Mouse (Mus musculus) intestine, embryonic 16.5 days (tissue): ENCODE measurements around the gene Kirrel3. TPM values are rescaled to one million over a fixed set of nuclear protein-coding genes. Genes with fewer than 3 reads are reported as not detected.

Experiments used
- ATAC-seq: fragments of 200-750 bp; cut with Nextera tagmentation; 2 replicates; pipeline ENCODE4 v1.8.0; 2017; ENCODE audit warnings: moderate TSS enrichment, moderate library complexity
- H3K27ac ChIP-seq: fragments of 300-500 bp; sonication (generic); 2 replicates; pipeline ENCODE4 v1.5.1; 2014; ENCODE audit warnings: mild to moderate bottlenecking, low read length
- H3K27me3 ChIP-seq: fragments of 300-500 bp; sonication (generic); replicated peaks from 2 replicates; pipeline ENCODE4 v1.6.1; 2014; ENCODE audit warnings: low read length, control low read depth, mixed read lengths; ENCODE audit not compliant: control insufficient read depth, insufficient read depth
- H3K36me3 ChIP-seq: fragments of 300-500 bp; sonication (generic); 2 replicates; pipeline ENCODE4 v1.6.1; 2014; ENCODE audit warnings: low read length, control low read depth; ENCODE audit not compliant: control insufficient read depth, insufficient read depth
- H3K4me1 ChIP-seq: fragments of 300-500 bp; sonication (generic); 2 replicates; pipeline ENCODE4 v1.6.1; 2014; ENCODE audit warnings: low read length, control low read depth, mixed read lengths; ENCODE audit not compliant: control insufficient read depth, insufficient read depth
- H3K4me2 ChIP-seq: fragments of 300-500 bp; sonication (generic); 2 replicates; pipeline ENCODE4 v1.6.1; 2014; ENCODE audit warnings: low read depth, low read length, control low read depth
- H3K4me3 ChIP-seq: fragments of 300-500 bp; sonication (generic); 2 replicates; pipeline ENCODE4 v1.5.1; 2014; ENCODE audit warnings: mild to moderate bottlenecking, low read length
- H3K9ac ChIP-seq: fragments of 300-500 bp; sonication (generic); 2 replicates; pipeline ENCODE4 v1.6.1; 2014; ENCODE audit warnings: low read depth, low read length
- H3K9me3 ChIP-seq: fragments of 300-500 bp; sonication (generic); 2 replicates; pipeline ENCODE4 v1.6.1; 2016; ENCODE audit warnings: low read length, control low read depth; ENCODE audit not compliant: control insufficient read depth
- WGBS: fragments of 180-500 bp; shearing (Covaris S2); extraction: QIAGEN DNeasy Blood & Tissue Kit; methylation state at CpG from one replicate; pipeline ENCODE4 v1.1.7; 2014; 5-methylcytosine and 5-hydroxymethylcytosine counted together
- polyA plus RNA-seq: library from polyadenylated mRNA; unstranded; fragments of >200 nt; fragmentation: Nextera tagmentation; extraction: Ambion mirVana; gene quantifications from 2 replicates; pipeline ENCODE4 v1.2.1, GENCODE M21; 2015

Kirrel3 gene
- polyA plus RNA-seq, 1 experiment from 2014 or later, result 1.7 TPM

DNA sequence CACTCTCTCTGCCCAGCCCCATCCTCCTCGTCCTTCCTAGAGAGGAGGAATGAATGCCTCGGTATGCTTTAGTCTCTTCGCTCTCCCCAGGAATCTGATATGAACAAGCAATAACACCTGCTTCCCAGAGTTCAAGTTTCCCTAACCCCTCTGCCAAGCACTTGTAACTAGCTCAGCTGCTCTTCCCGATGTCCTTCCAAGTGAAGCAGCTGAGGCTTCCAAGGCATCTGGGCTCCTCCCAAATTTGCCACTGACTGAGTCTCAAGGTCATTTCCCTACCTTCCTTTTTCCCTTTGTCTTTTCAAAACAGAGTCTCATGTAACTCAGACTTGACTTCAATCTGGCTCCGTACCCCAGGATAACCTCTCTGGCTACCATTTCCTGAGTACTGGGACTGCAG lies 555.8 kb downstream of the Kirrel3 start:
- Histone ChIP-seq H3K36me3 (peaks cover 2% of the 10 kb centered on the region; the same call in 1 of the 2 replicates), H3K9me3 (0 out of 2 replicates have a peak, but pooled peaks cover 5% of the 10 kb centered on the region), H3K4me2 (no peak overlapping the region), H3K4me3 (no peak overlapping the region), H3K9ac (no peak overlapping the region), H3K27ac (no peak overlapping the region), H3K27me3 (no peaks in the 10 kb centered on the region), H3K4me1 (peaks cover 27% of the 10 kb centered on the region)
- WGBS, result 71% methylated on average over 5 of the region's 5 CpGs
- no peak for ATAC-seq

DNA sequence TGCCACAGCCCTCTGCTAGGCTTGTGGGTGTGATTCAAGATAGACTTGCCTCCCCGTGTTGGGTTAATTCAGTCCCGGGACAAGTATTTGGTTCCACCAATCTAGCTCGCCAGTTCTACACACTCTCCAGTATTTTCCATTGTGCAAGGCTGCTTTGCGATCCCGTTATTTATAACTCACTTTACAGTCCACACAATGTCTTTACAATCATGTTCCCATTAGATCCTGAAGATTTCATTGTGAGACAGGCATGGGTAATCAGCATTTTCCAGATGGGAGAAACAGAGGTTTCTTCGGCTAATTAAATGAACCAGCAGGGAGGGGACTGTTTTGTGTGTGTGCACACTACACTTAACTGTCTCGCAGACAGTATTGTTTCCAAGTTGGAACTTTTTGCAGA lies 557.9 kb downstream of the Kirrel3 start:
- H3K9me3 ChIP-seq, result no peaks in the 10 kb centered on the region
- H3K9ac ChIP-seq, result no peak overlapping the region
- 0 out of 2 replicates have a peak overlapping the region, but pooled peaks have one; percentile 0 for H3K27ac ChIP-seq
- peaks cover 11% of the 10 kb centered on the region for H3K36me3 ChIP-seq
- H3K4me2 ChIP-seq, result no peak overlapping the region
- no peak for ATAC-seq
- WGBS, result 73% methylated on average over 7 of the region's 7 CpGs
- no peaks in the 10 kb centered on the region for H3K27me3 ChIP-seq
- no peak overlapping the region for H3K4me3 ChIP-seq
- H3K4me1 ChIP-seq, result peaks cover 28% of the 10 kb centered on the region

DNA sequence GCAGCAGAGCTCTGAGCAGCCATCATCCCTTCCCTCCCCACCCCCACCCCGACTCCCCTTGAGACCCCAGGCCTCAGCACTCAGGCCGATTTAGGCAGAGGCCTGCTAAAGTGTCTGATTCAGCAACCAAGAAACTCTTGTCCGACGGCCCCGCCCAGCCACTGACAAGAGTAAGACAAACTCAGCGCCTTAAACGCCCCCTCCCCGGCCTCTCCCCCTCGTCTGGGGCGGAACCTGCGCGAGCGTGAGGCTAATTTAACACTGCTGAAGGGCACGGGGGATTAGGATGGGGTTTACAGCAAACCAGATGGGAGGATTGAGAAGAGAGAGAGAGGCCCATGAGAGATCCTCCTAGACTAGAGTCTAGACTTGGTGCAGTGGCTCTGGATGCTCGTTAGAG lies 558.8 kb downstream of the Kirrel3 start:
- H3K36me3 ChIP-seq, result peaks cover 11% of the 10 kb centered on the region
- H3K27me3 ChIP-seq, result no peaks in the 10 kb centered on the region
- peaks cover 25% of the 10 kb centered on the region for H3K4me1 ChIP-seq
- no peak overlapping the region for H3K4me3 ChIP-seq
- no peak overlapping the region for H3K4me2 ChIP-seq
- H3K9me3 ChIP-seq, result no peaks in the 10 kb centered on the region
- H3K27ac ChIP-seq, result peak overlapping the region; percentile 78
- WGBS, result 16% methylated on average over 15 of the region's 15 CpGs
- H3K9ac ChIP-seq, result no peak overlapping the region
- no peak for ATAC-seq

DNA sequence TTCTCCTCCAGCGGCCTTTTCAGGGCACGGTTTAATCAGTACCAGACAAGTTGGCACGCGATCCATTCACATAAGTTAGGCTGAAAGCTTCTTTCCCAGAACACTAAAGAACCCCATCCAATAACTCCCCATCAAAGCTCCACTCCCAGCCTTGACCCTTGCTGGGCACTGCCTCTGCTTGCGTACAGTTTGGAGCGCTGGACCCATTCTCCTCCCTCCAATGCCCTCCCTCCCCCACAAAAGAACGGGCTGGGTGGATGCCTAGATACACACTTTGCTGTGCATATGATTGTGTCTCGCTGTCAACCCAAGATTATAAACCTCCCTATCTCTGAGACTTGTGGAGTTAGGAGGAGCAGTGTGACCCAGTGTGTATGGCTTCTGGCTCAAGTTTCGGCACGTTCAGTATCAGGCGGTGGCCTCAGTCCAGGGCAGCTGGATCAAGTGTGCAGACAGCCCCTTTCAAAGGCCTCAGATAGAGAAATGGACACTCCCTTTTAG lies 559.4 kb downstream of the Kirrel3 start:
- peaks cover 11% of the 10 kb centered on the region for H3K36me3 ChIP-seq
- H3K9ac ChIP-seq, result no peak overlapping the region
- H3K27ac ChIP-seq, result peak overlapping the region; percentile 78
- H3K27me3 ChIP-seq, result no peaks in the 10 kb centered on the region
- WGBS, result 65% methylated on average over 11 of the region's 11 CpGs
- ATAC-seq, result peak; percentile 29
- peaks cover 23% of the 10 kb centered on the region for H3K4me1 ChIP-seq
- H3K9me3 ChIP-seq, result no peaks in the 10 kb centered on the region
- no peak overlapping the region for H3K4me2 ChIP-seq
- no peak overlapping the region for H3K4me3 ChIP-seq

DNA sequence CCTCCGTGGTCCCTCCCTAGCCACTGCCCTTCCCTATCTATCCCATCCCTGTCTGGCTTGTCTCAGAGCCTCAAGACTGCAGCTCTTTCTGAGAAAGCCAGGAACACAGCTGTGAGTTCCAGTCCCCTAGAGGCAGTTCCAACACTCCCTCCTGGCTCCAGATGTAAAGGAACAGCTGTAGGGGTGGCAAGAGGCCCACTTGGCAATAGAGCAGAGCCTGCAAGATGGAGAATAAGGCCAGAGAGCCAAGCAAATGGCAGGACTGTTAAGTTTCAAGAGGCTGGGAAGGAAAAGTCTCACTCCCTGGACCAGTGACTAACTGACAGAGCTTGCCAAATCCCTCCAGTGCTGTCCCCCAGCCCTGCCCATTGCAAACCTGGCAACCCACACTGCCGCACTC lies 560.1 kb downstream of the Kirrel3 start:
- WGBS, result 58% methylated on average over 2 of the region's 2 CpGs
- peak; percentile 27 for ATAC-seq
- no peaks in the 10 kb centered on the region for H3K27me3 ChIP-seq
- H3K9me3 ChIP-seq, result no peaks in the 10 kb centered on the region
- peak overlapping the region; percentile 78 for H3K27ac ChIP-seq
- H3K9ac ChIP-seq, result no peak overlapping the region
- H3K36me3 ChIP-seq, result peaks cover 11% of the 10 kb centered on the region
- no peak overlapping the region for H3K4me2 ChIP-seq
- no peak overlapping the region for H3K4me3 ChIP-seq
- H3K4me1 ChIP-seq, result peaks cover 23% of the 10 kb centered on the region

DNA sequence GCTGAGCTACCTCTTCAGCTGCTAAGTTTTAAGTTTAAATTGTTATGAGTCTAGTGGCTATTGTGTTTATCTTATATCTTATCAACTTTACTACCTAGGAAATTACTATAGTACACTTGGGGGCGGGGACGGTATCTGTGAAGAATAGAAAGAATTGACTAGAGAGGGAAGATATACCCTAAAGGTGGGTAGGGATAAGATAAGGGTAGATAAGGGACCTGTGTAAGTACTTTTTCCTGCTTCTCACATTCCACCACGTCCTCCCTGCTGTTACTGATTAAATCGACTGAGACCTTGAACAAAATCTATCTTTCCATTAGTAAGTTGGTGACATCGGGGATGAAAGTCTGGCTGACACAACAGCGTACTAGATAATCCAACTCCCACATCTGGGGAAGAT lies 562.8 kb downstream of the Kirrel3 start:
- peaks cover 21% of the 10 kb centered on the region for H3K36me3 ChIP-seq
- H3K4me3 ChIP-seq, result no peak overlapping the region
- no peak overlapping the region for H3K4me2 ChIP-seq
- peaks cover 23% of the 10 kb centered on the region for H3K4me1 ChIP-seq
- no peak overlapping the region for H3K9ac ChIP-seq
- H3K9me3 ChIP-seq, result no peaks in the 10 kb centered on the region
- 60% methylated on average over 6 of the region's 6 CpGs for WGBS
- ATAC-seq, result peak; percentile 74
- H3K27me3 ChIP-seq, result no peaks in the 10 kb centered on the region
- no peak overlapping the region for H3K27ac ChIP-seq

DNA sequence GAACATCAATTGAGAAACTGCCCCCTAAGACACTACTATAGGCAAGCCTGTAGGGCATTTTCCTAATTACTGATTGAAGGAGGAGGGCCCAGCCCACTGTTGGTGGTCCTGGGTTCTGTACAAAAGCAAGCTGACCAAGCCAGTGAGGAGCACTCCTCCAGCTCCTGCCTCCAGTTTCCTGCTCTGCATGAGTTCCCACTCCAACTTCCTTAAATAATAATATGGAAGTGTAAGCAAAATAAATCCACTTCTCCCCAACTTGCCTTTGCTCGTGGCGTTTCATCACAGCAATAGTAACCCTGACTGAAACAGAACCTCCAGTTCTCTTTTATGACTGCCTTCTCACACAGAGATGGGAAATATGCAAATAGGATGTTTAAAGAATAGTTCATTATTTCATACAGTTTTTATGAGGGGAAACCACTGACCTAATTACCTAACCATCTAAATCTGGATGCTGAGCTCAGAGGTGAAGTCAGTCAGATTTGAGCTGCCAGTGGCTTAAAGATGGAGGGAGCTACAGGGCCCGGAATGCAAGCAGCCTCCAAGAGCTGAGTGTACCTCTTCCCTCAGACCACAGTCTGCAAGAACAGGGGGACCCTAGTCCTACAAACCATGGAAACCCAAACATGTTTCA lies 564.3 kb downstream of the Kirrel3 start:
- Histone ChIP-seq H3K9ac (no peak overlapping the region), H3K27me3 (no peaks in the 10 kb centered on the region), H3K36me3 (peaks cover 28% of the 10 kb centered on the region), H3K4me1 (peaks cover 16% of the 10 kb centered on the region), H3K27ac (no peak overlapping the region), H3K4me2 (no peak overlapping the region), H3K9me3 (no peaks in the 10 kb centered on the region), H3K4me3 (no peak overlapping the region)
- 66% methylated on average over 3 of the region's 3 CpGs for WGBS
- ATAC-seq, result no peak

DNA sequence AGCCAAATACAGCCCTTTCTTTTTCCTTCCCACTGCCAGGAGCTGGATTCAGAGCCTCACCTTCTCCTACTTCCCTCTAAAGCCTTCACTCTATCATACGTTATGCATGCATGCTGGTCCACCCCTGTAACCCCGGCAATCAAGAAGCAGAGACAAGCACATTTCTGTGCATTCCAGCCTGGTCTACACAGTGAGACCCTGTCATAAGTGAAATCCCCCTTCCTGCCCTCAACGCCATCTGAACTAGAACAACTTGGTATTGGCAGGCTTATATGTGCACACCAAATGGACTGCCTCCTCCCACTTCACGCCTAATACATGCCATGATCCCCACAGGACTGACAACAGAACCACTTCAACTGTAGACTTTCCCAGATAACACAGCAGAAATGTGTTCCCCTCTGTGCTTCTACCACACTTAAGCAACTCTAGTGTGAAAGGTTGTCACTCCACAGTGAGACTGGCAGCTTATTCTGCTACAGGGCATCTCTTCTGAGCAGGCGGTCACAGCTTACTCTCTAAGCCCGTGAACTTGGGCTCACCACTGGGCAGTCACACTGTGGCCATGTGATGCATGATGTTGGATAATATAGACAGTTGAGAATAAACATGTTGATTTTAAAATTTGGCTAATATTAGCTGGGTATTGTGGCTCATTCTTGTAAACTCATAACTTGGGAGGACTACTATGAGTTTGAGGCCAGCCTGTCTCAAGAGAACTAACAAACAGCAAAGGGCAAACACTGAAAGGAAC lies 565.2 kb downstream of the Kirrel3 start:
- Histone ChIP-seq H3K27me3 (no peaks in the 10 kb centered on the region), H3K4me3 (no peak overlapping the region), H3K4me2 (no peak overlapping the region), H3K36me3 (peaks cover 28% of the 10 kb centered on the region), H3K9ac (no peak overlapping the region), H3K27ac (0 out of 2 replicates have a peak overlapping the region, but pooled peaks have one; percentile 33), H3K4me1 (peaks cover 7% of the 10 kb centered on the region), H3K9me3 (no peaks in the 10 kb centered on the region)
- 90% methylated on average over 6 of the region's 6 CpGs for WGBS
- no peak for ATAC-seq

DNA sequence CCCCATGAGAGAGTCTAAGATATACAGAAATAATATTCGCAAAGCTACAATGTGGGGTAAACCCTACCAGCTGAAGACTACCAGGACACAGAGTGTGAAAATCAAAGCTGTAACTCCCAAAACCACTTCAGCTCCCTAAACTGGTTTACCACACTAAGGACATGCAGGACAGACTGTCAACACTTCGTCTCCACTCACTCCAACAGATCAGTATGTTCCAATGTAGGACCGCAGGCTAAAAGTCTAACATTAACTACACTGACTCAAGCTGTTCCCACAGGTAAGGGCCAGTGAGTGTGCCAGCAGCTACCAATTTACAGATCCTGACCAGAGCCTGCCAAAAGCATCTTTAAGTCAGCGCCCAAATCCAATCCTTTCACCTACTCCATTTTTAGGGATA lies 566.0 kb downstream of the Kirrel3 start:
- H3K4me3 ChIP-seq, result no peak overlapping the region
- WGBS, result 89% methylated on average over 4 of the region's 4 CpGs
- no peak overlapping the region for H3K4me2 ChIP-seq
- ATAC-seq, result no peak
- no peaks in the 10 kb centered on the region for H3K9me3 ChIP-seq
- H3K9ac ChIP-seq, result no peak overlapping the region
- H3K4me1 ChIP-seq, result no peaks in the 10 kb centered on the region; the same call in 1 of the 2 replicates
- H3K27ac ChIP-seq, result no peak overlapping the region
- no peaks in the 10 kb centered on the region for H3K27me3 ChIP-seq
- peaks cover 24% of the 10 kb centered on the region for H3K36me3 ChIP-seq
